Mouse (Mus musculus): Measurements from ENCODE around the gene Pdlim3. TPM values are rescaled to one million over a fixed set of nuclear protein-coding genes. Genes with fewer than 3 reads are reported as not detected.

Pdlim3 gene
- 30.9 and 35.1 TPM in 2 replicates for polyA plus RNA-seq (2014; fragmentation: Nextera tagmentation; extraction: Ambion mirVana)

DNA sequence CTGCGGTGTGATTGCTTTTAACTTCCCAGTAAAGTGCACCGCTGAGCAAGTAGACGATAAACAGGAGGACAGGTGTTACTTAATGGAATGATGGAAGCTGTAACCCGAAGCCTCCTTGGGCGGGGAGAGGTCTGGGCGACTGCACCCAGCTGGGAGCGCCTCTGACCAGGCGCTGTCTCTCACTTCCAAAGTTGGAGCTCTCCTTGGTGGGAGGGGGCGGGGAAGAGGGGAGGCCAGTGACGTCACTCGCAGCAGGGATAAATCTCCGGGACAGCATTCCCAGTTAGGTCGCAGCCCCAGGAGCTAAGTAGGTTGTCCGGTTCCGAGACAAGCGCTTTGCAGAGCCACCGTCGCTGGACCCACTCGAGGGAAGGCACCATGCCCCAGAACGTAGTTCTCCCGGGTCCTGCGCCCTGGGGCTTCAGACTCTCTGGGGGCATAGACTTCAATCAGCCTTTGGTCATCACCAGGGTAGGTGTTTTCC is at the start of gene Pdlim3:
Gene Pdlim3 (plus strand): TSS at position 260 of the 484 bp plus-strand sequence.
- under 1% methylated on average over 22 of the region's 22 CpGs for WGBS
- H3K4me2 ChIP-seq = peak within 1 kb of the TSS; percentile 65
- H3K27ac ChIP-seq (ENCODE audit: low read depth) = peak within 1 kb of the TSS; percentile 25
- H3K4me1 ChIP-seq (ENCODE audit: insufficient read depth) = no peaks in the 10 kb centered on the region
- no peak for TF ChIP-seq CTCF (IDR thresholded peaks at IDR 0.05; ENCODE audit: low read depth)
- peak within 1 kb of the TSS; percentile 39 for H3K4me3 ChIP-seq (ENCODE audit: low read depth, low read length)
- H3K27me3 ChIP-seq (ENCODE audit: insufficient read depth, low read length) = no peaks in the 10 kb centered on the region
- no peaks in the 10 kb centered on the region for H3K9me3 ChIP-seq (ENCODE audit: low read depth, low read length)
- DNase-seq = peak; percentile 77
- H3K36me3 ChIP-seq (ENCODE audit: insufficient read depth) = no peaks in the 10 kb centered on the region
- ATAC-seq (ENCODE audit: insufficient read depth) = peak; percentile 85
- peak within 1 kb of the TSS; percentile 49 for H3K9ac ChIP-seq

DNA sequence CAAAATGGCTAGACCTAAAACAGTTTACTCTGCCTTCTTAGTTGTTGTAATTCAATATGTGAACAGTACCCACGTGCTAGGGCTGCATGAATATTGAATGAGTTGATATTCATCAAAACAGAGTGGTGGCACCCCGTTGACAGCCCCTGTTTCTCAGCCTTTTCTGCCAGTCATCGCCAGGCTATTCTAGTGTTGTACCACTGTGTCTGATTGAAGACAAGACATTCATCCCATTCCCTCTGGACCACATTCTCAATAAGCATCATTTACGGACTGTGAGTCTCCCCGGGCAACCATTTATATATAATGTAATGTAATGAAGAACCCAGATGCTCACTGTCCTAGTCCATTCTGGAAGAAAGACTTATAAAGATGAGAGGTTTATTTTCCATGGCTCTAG is 42.0 kb upstream of the Pdlim3 start:
- H3K4me3 ChIP-seq (ENCODE audit: low read depth, low read length) = no peak overlapping the region
- no peaks in the 10 kb centered on the region for H3K9me3 ChIP-seq (ENCODE audit: low read depth, low read length)
- no peak overlapping the region for H3K9ac ChIP-seq
- H3K27ac ChIP-seq (ENCODE audit: low read depth) = no peak overlapping the region
- H3K36me3 ChIP-seq (ENCODE audit: insufficient read depth) = no peaks in the 10 kb centered on the region
- TF ChIP-seq CTCF (IDR thresholded peaks at IDR 0.05; ENCODE audit: low read depth) = no peak
- H3K27me3 ChIP-seq (ENCODE audit: insufficient read depth, low read length) = no peaks in the 10 kb centered on the region
- no peak overlapping the region for H3K4me2 ChIP-seq
- 82% methylated on average over 5 of the region's 5 CpGs for WGBS
- DNase-seq = no peak
- ATAC-seq (ENCODE audit: insufficient read depth) = no peak
- peaks cover 15% of the 10 kb centered on the region for H3K4me1 ChIP-seq (ENCODE audit: insufficient read depth)

GRCm38 (mm10) chr8:45844097-45844885 is 41.0 kb upstream of the Pdlim3 start:
- H3K4me2 ChIP-seq = no peak overlapping the region
- DNase-seq = peak; percentile 71
- ATAC-seq (ENCODE audit: insufficient read depth) = peak; percentile 72
- H3K4me3 ChIP-seq (ENCODE audit: low read depth, low read length) = no peak overlapping the region
- H3K36me3 ChIP-seq (ENCODE audit: insufficient read depth) = no peaks in the 10 kb centered on the region
- H3K27ac ChIP-seq (ENCODE audit: low read depth) = peak overlapping the region; percentile 70
- no peak for TF ChIP-seq CTCF (IDR thresholded peaks at IDR 0.05; ENCODE audit: low read depth)
- no peaks in the 10 kb centered on the region for H3K27me3 ChIP-seq (ENCODE audit: insufficient read depth, low read length)
- H3K9ac ChIP-seq = no peak overlapping the region
- no peaks in the 10 kb centered on the region for H3K9me3 ChIP-seq (ENCODE audit: low read depth, low read length)
- peaks cover 15% of the 10 kb centered on the region for H3K4me1 ChIP-seq (ENCODE audit: insufficient read depth)
- WGBS = 51% methylated on average over 6 of the region's 6 CpGs

DNA sequence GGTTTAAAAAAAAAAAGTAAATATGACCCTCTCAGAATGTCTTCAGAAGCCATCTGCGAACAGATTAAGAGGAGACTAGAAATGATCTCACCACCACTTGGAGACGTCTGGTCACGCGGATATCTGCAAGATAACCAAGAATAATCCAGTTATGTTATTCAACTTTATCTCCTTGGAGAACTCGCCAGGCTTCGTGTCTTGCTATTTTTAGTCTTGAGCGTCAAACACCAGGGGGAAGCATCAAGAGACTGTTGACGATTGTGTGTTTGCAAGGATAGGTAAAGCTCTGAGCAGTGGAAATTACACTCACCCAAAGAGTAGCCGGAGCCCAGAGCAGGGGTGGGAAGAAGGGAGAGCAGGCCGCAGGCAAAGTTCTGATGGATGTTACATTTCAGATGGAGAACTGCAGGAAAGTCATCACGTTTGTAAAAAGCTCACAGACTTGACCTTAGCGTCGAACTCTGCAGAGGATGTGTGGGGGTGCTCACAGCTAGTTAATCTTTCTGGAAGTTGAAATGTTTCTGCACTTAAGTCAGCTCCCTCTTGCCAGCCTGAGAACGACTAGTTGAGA is 40.3 kb upstream of the Pdlim3 start:
- H3K4me1 ChIP-seq (ENCODE audit: insufficient read depth) = peaks cover 15% of the 10 kb centered on the region
- no peak for TF ChIP-seq CTCF (IDR thresholded peaks at IDR 0.05; ENCODE audit: low read depth)
- H3K9me3 ChIP-seq (ENCODE audit: low read depth, low read length) = no peaks in the 10 kb centered on the region
- DNase-seq = peak; percentile 54
- H3K4me2 ChIP-seq = no peak overlapping the region
- H3K27me3 ChIP-seq (ENCODE audit: insufficient read depth, low read length) = no peaks in the 10 kb centered on the region
- no peak overlapping the region for H3K4me3 ChIP-seq (ENCODE audit: low read depth, low read length)
- peak overlapping the region; percentile 70 for H3K27ac ChIP-seq (ENCODE audit: low read depth)
- 20% methylated on average over 14 of the region's 14 CpGs for WGBS
- H3K9ac ChIP-seq = no peak overlapping the region
- peak; percentile 50 for ATAC-seq (ENCODE audit: insufficient read depth)
- no peaks in the 10 kb centered on the region for H3K36me3 ChIP-seq (ENCODE audit: insufficient read depth)

DNA sequence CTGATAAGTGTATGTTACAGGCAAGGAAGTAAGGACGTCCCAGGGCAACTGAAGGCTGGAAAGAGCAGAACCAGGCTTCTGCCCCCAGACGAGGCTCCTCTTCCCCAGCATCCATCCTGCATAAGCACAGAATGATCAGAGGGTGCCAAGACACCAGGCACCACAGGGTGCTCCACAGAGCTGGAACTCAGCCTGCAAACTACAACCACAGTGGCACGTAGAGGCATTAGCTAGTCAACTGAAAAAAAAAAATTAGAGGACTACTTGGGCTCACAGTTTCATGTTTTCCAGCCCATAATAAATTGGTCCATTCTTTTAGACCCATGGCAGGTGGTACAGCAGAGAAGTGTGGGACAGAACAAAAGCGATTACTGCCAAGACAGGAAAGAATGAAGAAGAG is 39.4 kb upstream of the Pdlim3 start:
- H3K4me2 ChIP-seq = no peak overlapping the region

DNA sequence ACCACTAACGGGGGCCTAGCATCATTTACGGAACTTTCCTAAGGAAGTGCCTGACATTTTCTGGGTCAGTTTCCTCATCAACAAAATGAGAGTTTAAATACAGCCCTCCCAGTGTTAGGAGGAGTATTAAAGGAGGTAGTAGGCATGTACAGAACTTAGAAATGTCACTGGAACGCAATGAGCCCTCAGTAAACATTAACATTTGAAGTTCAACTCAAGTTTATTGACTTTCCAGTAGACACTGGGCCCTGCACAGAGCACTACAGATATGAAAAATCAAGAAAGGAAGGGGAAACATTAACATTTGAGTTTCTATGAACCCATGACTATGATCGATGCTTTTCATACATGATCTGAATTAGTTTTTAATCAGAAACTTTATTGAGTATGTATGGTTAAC is 30.1 kb upstream of the Pdlim3 start:
- H3K27ac ChIP-seq (ENCODE audit: low read depth) = peak overlapping the region; percentile 58
- no peak overlapping the region for H3K9ac ChIP-seq
- 58% methylated on average over 4 of the region's 4 CpGs for WGBS

More for the DNA sequence above, 39.4 kb upstream of the Pdlim3 start:
- Histone ChIP-seq H3K9ac (no peak overlapping the region), H3K36me3 (ENCODE audit: insufficient read depth) (no peaks in the 10 kb centered on the region), H3K9me3 (ENCODE audit: low read depth, low read length) (no peaks in the 10 kb centered on the region), H3K27me3 (ENCODE audit: insufficient read depth, low read length) (no peaks in the 10 kb centered on the region), H3K4me1 (ENCODE audit: insufficient read depth) (peaks cover 15% of the 10 kb centered on the region), H3K4me3 (ENCODE audit: low read depth, low read length) (no peak overlapping the region), H3K27ac (ENCODE audit: low read depth) (no peak overlapping the region)
- ATAC-seq (ENCODE audit: insufficient read depth) (no peak), DNase-seq (no peak)
- WGBS = 75% methylated on average over 4 of the region's 4 CpGs
- no peak for TF ChIP-seq CTCF (IDR thresholded peaks at IDR 0.05; ENCODE audit: low read depth)

GRCm38 (mm10) chr8:45857734-45858133 is 27.5 kb upstream of the Pdlim3 start:
- no peak overlapping the region for H3K4me2 ChIP-seq
- peak; percentile 57 for DNase-seq
- peak overlapping the region; percentile 46 for H3K27ac ChIP-seq (ENCODE audit: low read depth)
- ATAC-seq (ENCODE audit: insufficient read depth) = peak; percentile 63; the same call in 1 of the 2 replicates
- no peaks in the 10 kb centered on the region for H3K9me3 ChIP-seq (ENCODE audit: low read depth, low read length)
- peaks cover 4% of the 10 kb centered on the region; the same call in 1 of the 2 replicates for H3K4me1 ChIP-seq (ENCODE audit: insufficient read depth)
- TF ChIP-seq CTCF (IDR thresholded peaks at IDR 0.05; ENCODE audit: low read depth) = no peak
- H3K4me3 ChIP-seq (ENCODE audit: low read depth, low read length) = no peak overlapping the region
- H3K27me3 ChIP-seq (ENCODE audit: insufficient read depth, low read length) = no peaks in the 10 kb centered on the region
- H3K36me3 ChIP-seq (ENCODE audit: insufficient read depth) = no peaks in the 10 kb centered on the region
- 51% methylated on average over 5 of the region's 5 CpGs for WGBS
- no peak overlapping the region for H3K9ac ChIP-seq

More for the DNA sequence above, 30.1 kb upstream of the Pdlim3 start:
- no peak overlapping the region for H3K4me3 ChIP-seq (ENCODE audit: low read depth, low read length)
- no peaks in the 10 kb centered on the region for H3K36me3 ChIP-seq (ENCODE audit: insufficient read depth)
- no peak overlapping the region for H3K4me2 ChIP-seq
- ATAC-seq (ENCODE audit: insufficient read depth) (peak; percentile 51; the same call in 1 of the 2 replicates), DNase-seq (peak; percentile 32)
- no peak for TF ChIP-seq CTCF (IDR thresholded peaks at IDR 0.05; ENCODE audit: low read depth)
- no peaks in the 10 kb centered on the region for H3K27me3 ChIP-seq (ENCODE audit: insufficient read depth, low read length)
- peaks cover 4% of the 10 kb centered on the region; the same call in 1 of the 2 replicates for H3K4me1 ChIP-seq (ENCODE audit: insufficient read depth)
- no peaks in the 10 kb centered on the region for H3K9me3 ChIP-seq (ENCODE audit: low read depth, low read length)

Measured in lung, embryonic 14.5 days (tissue).